Mouse (Mus musculus) thymus, adult 2 months (tissue): Measurements from ENCODE around the gene Atrn.

Experiments used
- CTCF ChIP-seq: fragments of 200-500 bp; IDR thresholded peaks from 2 replicates; pipeline ENCODE4 v1.5.1; 2012; ENCODE audit warnings: mild to moderate bottlenecking, control low read depth, low read length, moderate library complexity, borderline replicate concordance; ENCODE audit not compliant: control insufficient read depth, poor library complexity, insufficient read depth; ENCODE audit errors: extremely low read depth
- POLR2A ChIP-seq: fragments of 200-500 bp; IDR thresholded peaks from 2 replicates; pipeline ENCODE4 v1.6.1; 2012; ENCODE audit warnings: mild to moderate bottlenecking, low read length, control low read depth, moderate library complexity; ENCODE audit not compliant: control insufficient read depth, poor library complexity, insufficient read depth; ENCODE audit errors: extremely low read depth

- TF ChIP-seq CTCF: no peak
- TF ChIP-seq POLR2A: no peak
Measured at GRCm38 (mm10) chr2:130979138-130979537, 72.8 kb downstream of the Atrn start.
